Mouse (Mus musculus) intestine, embryonic 14.5 days (tissue): ENCODE results near the gene Cd200r2. TPM values are rescaled to one million over a fixed set of nuclear protein-coding genes. Genes with fewer than 3 reads are reported as not detected.

ENCODE experiments used
- polyA plus RNA-seq: library from polyadenylated mRNA; unstranded; fragments of >200 nt; fragmentation: Nextera tagmentation; extraction: Ambion mirVana; gene quantifications from 2 replicates; pipeline ENCODE4 v1.2.1, GENCODE M21; 2014

Cd200r2 gene
- polyA plus RNA-seq, 1 experiment from 2014 or later, result not detected

Other genes starting within 250 kb of the Cd200r2 start
- gene Nepro, start 142.8 kb upstream of the Cd200r2 start, polyA plus RNA-seq, result 11.3 and 12.8 TPM in 2 replicates
- gene Gtpbp8, start 120.7 kb upstream of the Cd200r2 start, polyA plus RNA-seq, result 27.2 and 30.5 TPM in 2 replicates
- gene Cd200r1, start 101.4 kb upstream of the Cd200r2 start, polyA plus RNA-seq, result 0.88 and 0.99 TPM in 2 replicates
- 0.32 and 0.34 TPM in 2 replicates for gene Cd200r4, start 55.4 kb upstream of the Cd200r2 start, polyA plus RNA-seq
- gene Cd200r3, start 76.6 kb downstream of the Cd200r2 start, polyA plus RNA-seq, result 0.42 TPM in 1 of 2 replicates, not detected in the other
- gene Ccdc80, start 226.3 kb downstream of the Cd200r2 start, polyA plus RNA-seq, result 78.4 and 80.1 TPM in 2 replicates